Mouse (Mus musculus) mesoderm, embryonic 11.5 days (tissue): ENCODE data around the gene Dus1l.
"Not testable (repeated sequence)": the region's sequence is repeated elsewhere in the genome, so short reads cannot be mapped to it uniquely, and the experiment has no call there.

Experiments used
- DNase-seq: peaks from one replicate; pipeline ENCODE4 v3.0.0-alpha.2; 2012; ENCODE audit warnings: low read depth, low spot score

Dus1l gene

DNA sequence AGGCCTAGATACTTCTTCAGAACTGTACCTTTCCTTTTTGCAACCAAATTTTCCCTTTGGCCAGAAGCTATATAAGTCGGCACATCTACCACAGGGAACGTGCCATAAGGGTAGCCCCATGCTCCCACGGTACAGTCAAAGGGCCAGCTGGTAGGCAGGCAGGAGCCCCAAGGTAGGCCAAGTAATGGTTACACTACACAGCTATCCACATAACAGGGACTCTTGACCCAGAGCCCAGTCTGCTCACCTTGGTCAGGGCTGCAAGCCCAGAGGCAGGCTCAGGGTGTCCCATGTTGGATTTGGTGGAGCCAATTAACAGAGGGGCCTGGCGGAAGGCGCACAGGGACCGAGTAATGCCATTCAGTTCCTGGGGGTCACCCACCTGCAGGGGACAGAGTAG is 23.4 kb upstream of the Dus1l start:
- no peak for DNase-seq

DNA sequence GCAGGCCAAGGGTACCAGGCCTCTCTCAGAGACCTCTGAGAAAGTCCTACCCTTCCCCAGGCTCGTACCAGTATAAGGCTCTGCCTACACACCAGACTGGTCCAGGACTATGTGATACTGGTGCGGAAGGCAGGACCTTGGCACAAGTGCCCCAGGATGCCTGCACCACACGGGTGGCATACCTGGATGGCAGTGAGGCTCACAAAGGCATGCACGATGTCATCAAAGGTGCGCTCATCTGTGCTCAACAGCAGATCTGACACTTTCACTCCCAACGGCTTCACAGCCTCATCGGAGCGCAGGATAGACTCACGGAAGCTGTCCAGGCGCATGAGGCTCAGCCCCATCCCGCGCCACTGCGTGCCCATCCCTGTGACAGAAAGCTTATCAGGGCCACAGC is 22.0 kb upstream of the Dus1l start:
- DNase-seq, result no peak

DNA sequence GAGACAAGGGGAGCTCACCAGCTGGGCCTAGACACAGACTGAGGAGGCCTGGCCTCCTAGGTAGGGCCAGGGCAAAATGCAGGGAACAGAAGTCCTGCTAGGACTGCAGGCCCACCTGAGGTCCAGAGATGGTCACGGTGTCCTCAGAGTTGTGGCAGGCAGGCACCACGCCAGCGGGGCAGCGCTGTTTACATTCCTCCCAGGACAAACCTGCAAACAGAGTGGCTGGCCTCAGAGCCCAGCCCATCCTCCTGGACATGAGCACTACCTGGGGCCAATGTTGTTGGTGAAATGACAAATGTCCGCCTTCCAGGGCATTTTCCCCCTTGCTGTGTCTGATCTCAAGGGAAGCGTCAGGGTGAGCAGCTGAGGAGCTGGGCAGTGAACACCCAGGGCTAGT is 21.2 kb upstream of the Dus1l start:
- no peak for DNase-seq

DNA sequence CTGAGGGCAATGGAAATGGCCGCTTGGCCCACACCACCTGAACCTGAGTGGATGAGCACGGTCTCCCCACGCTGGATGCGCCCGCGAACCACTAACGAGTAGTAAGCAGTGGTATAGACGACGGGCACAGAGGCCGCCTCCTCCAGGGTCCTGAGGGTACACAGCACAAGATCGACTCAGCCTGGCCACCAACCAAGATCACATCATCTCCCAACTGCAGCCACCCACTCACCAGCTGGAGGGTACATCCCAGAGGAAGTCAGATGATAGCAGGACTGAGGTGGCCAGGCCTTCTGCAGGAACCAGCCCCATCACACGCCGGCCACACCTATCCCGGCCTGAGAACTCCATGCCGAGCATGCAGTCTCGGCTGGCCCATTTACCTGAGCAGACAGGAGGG is 15.9 kb upstream of the Dus1l start:
- DNase-seq, result no peak

DNA sequence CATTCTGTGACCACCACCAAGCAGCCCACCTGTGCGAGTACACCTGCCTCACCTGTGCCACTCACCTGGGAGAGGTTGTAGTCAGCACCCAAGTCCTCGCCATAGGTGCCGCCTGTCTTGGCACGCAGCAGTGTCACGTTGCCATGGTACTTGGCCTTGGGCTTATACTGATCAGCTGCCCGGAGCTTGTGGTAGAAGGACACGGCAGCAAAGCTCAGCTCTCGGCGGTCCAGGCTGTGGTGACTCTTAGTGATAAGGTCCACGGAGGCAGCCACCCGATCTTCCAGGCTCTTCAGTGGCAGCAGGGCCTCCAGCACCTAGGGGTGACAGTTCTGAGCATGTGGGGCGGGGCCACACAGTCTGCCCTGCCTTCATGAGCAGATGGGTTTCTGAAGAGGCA is 11.8 kb upstream of the Dus1l start:
- DNase-seq, result no peak

DNA sequence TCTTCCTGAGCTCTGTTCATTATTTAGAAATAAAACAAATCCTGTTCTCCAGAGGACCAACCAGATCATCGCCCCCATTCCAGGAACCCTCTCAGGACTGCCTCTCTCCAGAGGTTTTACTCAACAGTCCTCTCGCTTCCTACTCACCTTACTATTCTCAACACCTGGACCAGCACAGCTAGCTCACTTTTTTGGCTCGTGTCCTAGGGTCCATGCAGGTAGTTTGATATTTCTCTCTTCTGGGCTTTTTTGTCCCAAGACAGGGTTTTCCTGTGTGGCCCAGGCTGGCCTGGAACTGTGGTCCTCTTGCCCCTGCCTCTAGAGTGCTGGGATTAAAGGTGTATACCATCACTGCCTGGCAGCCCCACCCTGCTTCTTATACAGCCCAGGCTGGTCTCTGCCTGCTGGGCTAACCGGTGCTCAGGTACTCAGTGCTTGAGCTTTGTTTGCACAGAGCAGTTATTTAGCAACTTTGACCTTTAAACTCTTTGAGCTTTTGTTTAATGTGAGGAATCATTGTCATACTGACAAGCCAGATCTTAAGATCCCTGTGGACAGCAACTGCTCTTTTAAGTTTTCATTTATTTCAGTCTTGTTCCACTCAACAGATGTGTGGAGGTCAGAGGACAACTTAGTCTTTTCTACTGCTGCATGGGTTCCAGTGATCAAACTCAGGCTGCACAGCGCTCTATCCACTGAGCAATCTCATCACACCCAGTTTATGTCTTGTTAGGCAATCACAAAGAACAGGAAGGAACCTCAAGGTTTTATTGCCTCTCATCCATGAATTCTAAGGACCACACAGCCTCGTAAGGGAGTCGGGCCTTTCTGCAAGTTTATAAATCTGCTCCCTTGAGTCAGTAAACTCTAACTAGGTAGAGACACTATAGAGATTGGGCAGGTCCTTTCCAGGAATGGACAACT is 9.4 kb upstream of the Dus1l start:
- no peak for DNase-seq

DNA sequence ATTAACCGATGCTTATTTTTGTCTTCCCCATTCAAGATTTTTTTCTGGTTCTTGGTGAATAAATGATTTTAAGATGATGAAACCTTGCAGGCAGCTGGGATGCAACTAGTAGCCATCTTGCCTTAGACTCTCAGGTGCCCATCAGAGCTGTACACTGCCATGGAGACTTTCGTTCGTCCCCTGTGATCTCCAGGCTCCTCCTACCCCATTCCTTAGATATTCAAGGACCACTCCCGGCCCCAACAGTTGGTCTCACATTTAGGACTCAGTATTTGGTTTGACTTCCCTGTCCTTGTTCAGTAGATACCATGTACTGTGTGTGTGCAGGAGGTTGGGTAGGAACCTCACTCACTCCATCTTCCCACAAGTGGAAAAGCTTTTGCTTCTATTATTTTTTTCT is 8.6 kb upstream of the Dus1l start:
- no peak for DNase-seq

DNA sequence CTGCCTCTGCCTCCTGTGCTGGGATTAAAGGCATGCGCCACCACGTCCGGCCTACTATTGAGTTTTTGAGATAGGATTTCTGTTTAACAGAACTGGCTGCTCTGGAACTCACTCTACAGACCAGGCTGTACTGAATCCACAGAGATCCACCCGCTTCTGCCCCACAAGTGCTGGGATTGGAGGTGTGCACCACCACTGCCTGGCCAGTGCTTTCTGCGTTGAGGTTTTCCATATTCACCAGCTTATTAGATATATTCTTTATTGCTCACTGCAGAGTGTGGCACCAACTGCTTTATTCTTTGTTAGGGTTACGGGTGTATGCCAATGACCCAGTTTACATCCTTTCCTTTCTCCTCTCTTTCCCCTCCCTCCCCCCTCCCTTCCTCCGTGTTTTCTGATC is 8.1 kb upstream of the Dus1l start:
- no peak for DNase-seq

DNA sequence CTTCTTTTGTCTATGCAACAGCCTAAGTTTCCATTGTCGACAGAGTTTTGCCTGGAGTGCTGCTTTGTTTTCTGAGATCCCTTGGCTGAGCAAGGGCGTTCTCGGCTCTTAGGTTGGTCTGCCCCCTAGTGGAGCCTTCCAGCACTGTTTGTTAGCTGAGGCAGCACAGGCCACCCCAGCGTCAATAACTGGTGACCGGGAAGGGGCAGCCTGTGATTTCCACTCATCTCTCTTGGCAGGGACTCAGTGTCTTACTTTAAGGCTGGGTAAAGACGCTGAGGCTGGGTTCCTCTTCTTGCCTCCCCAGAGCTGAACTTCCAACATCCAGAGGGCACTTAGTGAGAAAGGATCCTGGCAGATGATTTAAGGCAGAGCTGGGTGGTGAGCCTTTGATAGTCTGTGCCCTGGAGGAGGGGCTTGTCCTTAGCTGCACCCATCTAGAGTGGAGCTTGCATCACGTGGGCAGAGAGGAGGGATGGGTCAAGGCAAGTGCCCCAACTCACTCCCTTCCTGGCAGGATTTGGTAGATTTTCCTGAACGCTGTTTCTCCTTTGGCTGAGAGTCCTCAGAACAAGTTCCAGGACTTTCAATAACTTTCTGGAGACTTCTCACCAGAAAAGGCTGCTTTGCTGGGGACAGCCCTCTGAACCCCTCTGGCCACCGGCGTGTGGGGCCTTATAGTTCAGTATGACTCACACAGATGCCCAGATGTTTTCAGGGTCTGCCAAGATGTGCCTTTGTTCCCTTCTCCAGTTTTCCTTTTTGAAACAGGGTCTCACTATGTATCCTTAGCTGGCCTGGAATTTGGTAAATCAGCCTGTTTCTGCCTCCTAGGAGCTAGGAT is 4.1 kb upstream of the Dus1l start:
- DNase-seq, result peak; percentile 92

DNA sequence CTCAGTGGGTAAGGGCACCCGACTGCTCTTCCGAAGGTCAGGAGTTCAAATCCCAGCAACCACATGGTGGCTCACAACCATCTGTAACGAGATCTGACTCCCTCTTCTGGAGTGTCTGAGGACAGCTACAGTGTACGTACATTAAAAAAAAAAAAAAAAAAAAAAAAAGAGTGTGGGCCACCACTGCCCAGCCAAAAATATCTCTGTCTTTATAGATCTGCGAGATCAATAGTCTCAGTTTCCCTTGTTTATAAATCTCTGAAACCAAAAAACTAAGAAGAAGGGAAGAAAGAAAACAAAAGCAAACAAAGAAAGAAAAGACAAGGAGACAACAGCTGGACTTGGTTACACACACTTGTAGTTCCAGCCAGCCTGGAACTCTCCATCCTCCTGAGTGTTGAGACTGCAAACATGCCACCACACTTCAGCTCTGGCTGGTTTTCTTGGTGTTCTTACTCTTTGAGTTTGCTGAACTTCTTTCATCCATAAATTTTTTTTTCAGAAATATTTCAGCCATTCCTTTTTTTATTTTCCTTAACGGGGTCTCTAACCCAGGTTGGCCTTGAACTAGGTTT is 3.2 kb upstream of the Dus1l start:
- DNase-seq, result no peak

DNA sequence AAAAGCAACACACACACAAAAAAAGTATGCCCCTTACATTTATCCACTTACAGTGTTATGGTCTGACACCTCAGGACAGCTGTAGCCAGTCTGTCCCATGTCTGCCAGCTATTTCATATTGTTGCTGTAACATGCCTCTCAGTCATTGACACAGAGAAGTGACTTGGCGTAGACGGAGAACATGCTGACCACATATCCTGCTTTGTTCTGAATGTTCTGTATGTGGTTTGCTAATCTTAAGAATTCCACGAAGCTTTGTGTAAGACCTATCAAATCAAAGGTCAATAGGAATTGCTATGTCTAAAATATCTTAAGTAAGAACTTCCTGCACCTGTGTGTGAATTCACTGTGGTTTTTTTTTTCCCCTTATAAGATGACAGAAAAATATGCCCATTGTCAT is 2.0 kb upstream of the Dus1l start:
- no peak for DNase-seq

DNA sequence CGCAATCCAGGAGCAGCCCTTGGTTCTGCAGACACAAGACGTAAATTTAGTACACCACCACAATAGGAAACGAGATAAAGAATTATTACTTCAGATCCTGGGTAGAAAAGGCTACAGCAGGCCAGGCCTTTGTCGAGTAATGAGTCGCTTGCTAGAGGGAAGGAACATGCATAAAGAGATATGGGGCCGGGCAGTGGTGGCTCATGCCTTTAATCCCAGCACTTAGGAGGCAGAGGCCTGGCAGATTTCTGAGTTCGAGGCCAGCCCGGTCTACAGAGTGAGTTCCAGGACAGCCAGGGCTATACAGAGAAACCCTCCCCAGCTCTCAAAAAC is 377 bp upstream of the Dus1l start:
- no peak for DNase-seq

DNA sequence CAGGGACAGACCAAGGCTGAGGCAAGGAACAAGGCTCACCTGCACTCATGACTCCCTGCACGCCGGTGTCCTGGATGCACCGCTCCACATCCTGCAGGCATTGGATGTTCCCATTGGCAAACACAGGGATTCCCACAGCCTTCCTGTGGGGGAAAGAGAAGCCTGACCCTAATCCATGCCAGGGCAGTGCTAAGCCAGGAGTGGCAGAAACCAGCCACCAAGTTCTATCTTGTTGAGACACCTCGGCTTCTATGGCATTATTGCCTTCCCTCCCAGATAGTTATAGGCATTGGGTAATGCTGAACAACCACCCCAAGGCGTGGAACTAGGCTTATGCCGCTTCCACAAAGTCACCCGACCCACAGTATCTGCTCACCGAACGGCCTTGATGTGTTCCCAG is 3.6 kb downstream of the Dus1l start:
- no peak for DNase-seq

DNA sequence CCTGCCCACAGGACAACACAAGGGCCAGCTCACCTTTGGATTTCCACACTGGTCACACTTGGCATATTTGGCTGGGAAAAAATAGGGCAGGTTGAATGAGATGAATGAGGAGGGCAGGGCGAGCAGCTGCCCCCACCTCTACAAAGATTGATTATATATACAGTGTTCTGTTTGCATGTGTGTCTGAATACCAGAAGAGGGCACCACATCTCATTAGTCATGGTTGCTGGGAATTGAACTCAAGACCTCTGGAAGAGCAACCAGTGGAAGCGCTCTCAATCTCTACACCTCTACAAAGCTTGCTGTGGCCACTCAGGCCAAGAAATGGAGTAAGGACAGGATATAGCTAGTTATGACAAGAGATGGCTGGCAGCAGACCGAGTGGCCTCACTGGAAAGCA is 6.4 kb downstream of the Dus1l start:
- DNase-seq, result no peak

DNA sequence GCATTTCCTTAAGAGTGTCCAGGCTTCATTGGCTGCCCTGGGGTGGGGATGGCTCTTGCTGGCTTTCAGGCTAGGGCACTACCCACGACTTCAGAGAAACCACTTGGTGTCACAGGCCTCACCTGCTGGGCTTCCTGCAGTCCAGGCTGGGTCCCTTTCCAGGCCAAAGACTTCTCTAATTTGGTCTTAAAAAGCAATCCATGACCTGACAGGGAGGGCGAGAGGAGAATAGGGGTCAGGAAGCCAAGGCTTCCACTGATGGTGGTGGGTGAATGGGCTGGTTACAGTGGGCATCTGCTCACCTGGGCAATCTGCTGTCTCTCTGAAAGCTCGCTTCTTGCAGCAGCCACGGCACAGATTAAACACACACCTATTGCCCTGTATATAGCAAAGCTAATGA is 6.8 kb downstream of the Dus1l start:
- DNase-seq, result no peak

DNA sequence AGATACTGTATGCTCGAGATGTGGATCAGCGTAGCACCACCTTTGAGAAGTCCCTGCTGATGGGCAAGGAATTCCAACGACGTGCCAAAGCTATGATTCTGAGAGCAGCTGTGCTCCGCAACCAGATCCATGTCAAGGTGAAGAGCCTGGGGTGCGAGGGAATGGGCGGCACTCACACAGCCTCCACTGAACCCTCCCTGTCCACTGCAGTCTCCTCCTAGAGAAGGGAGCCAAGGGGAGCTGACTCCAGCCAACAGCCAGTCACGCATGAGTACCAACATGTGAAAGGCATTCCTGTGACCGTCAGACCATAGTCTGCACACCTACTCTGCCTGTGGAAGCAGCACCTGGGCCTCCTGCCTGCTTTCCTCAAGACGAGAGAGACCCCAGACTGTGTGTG is 7.7 kb downstream of the Dus1l start:
- not testable (repeated sequence) for DNase-seq

DNA sequence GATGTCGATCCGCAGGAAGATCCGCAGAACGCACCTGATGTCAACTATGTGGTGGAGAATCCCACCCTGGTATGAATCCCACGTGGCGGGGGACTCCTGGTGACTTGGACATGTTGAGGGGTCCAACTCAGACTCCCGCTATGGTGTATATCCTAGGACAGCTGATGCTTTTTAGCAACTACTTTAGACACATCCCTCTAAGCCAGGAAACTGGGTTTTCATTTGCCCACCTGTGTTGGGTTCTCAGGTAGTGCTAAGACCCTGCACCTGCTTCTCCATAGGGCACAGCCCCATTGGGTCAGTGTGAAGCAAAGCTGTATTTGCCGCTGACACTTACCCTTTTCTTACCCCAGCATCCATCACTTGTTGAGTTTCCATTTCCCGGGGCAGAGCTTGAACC is 11.1 kb downstream of the Dus1l start:
- no peak for DNase-seq

DNA sequence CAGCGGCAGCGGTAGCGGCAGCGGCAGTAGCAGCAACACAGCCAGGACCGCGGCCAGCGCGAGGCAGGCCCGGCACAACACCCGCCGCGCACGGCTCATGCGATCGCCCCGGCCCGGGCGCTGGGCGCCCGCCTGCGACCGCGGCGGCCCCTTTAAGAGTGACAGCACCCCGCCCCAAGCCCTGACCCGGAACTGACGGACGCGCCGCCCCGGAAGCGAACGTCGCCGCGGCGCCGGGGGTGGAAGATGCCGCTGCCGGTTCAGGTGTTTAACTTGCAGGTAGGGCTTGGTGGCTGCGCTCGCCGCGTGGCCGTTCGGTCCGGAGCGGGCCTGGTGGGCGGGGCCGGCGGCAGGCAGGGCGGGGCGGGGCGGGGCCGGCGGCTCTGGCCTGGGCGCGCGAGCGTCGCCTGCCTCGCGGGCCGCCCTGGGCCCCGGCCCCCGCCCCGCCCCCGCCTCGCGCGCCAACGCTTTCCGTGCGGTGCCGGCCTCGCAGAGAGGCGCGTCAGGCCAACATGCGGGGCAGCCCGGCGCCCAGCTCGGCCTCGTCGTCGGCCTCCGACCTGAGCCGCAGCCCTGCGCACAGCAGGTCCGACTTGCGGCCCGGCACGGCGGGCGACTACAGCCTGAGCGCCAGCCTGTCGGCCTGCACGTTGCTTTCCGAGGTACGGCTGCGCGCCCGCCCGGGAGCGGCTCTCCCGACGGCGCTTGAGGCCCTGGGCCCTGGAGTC is 12.0 kb downstream of the Dus1l start, which contains the start of the genes Rfng and Gps1:
Gene Rfng (minus strand): TSS at position 144 of the 728 bp plus-strand sequence.
Gene Gps1 (plus strand): TSS at position 209 of the 728 bp plus-strand sequence.
- peak; percentile 77 for DNase-seq

DNA sequence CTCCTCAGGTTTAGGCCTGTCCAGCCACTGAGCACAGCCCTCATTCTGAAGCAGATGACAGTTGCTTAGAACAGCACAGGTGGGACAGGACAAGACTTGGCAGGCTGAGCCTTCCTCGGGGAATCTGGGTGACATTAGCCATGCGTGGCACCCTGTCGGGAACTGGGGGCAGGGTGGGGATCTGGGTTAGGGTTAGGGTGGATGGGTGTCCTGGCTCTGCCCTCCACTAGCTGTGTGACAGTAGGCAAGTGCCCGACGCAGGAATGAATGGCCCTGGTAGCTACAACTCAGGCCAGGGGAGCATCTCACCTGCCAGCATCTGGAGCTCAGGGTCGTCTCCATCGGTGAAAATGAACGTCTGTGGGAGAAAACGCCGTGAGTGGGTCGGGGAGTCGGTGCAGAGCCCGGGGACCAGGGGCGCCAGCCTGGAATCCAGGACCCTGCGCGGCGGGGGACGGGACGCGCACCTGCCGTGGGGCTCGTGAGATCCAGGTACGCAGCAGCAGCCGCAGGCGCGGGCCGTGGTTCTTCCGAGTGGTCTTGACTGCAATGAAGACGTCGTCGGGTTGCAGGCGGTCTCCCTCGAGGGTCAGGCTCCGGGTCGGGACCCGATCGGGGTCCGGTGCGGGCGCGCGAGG is 12.7 kb downstream of the Dus1l start:
- no peak for DNase-seq

DNA sequence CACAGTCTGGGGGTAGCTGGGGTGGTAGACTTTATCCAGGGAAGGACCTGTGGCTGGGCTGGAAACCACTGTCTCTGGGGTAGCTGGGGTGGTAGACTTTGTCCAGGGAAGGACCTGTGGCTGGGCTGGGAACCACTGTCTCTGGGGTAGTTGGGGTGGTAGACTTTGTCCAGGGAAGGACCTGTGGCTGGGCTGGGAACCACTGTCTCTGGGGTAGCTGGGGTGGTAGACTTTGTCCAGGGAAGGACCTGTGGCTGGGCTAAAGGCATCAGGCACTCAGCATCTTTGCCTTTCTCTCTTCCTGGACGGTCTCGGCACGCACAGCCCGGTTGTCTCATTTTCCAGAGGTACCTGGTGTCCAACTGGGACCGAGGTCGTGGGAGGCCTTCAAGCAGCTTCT is 14.8 kb downstream of the Dus1l start:
- not testable (repeated sequence) for DNase-seq

DNA sequence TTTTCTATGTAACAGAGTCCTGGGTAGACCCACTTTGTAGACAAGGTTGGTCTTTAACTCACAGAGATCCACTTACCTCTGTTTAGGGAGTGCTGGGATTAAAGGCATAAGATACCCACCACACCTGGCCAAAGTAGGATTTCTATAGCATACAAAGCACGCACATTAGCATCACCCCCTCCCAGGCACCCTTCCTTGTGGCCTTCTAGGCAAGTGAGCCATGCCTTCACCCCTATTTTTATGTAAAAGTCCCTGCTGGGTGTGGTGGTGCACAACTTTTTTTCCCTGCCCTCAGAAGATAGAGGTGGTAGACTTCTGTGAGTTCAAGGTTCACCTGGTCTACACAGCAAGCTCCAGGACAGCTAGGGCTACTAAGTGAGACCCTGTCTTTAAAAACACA is 16.3 kb downstream of the Dus1l start:
- DNase-seq, result no peak
